Mouse (Mus musculus): ENCODE results near the gene Med15. TPM values are rescaled to one million over a fixed set of nuclear protein-coding genes. Genes with fewer than 3 reads are reported as not detected.

Med15 gene
- polyA plus RNA-seq, 1 experiment, result 194 TPM

- Histone ChIP-seq H3K27me3 (ENCODE audit: control insufficient read depth, insufficient read depth, low read length) (no peaks in the 10 kb centered on the region), H3K36me3 (ENCODE audit: control insufficient read depth, insufficient read depth, low read length) (peaks cover 38% of the 10 kb centered on the region), H3K4me1 (ENCODE audit: control insufficient read depth, insufficient read depth, insufficient read length, low read length) (peaks cover 6% of the 10 kb centered on the region; the same call in 1 of the 2 replicates), H3K27ac (ENCODE audit: insufficient read depth, low read depth, low read length) (no peak overlapping the region), H3K4me3 (ENCODE audit: low read depth, low read length) (no peak overlapping the region)
- WGBS, result 85% methylated on average over 4 of the region's 4 CpGs
- no peak for TF ChIP-seq CTCF (IDR thresholded peaks at IDR 0.05; ENCODE audit: extremely low read depth, insufficient read length, insufficient replicate concordance, low read depth, low read length)
- no peak for TF ChIP-seq POLR2A (IDR thresholded peaks at IDR 0.05; ENCODE audit: low read depth, low read length)
These were observed 89.2 kb downstream of the Med15 start for GRCm38 (mm10) chr16:17643437-17643990.

DNA sequence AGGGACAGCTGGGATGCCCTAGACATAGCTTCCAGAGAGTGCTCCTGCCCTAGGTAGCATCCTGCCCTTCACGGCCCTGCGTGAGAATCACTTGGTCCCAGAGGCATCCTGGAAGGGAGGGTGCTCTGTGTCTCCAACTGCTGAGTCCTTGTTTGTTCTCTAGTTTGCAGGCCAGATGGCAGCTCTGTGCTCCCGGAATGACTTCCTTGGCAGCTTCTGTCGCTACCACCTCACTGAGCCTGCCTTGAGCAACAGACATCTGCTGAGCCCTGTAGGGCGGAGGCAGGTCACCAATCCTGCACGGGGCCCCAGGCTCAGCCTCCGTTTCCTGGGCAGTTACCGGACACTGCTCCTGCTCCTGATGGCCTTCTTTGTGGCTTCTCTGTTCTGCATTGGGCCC lies 90.4 kb downstream of the Med15 start:
- peaks cover 40% of the 10 kb centered on the region for H3K36me3 ChIP-seq (ENCODE audit: control insufficient read depth, insufficient read depth, low read length)
- WGBS, result 89% methylated on average over 8 of the region's 8 CpGs

DNA sequence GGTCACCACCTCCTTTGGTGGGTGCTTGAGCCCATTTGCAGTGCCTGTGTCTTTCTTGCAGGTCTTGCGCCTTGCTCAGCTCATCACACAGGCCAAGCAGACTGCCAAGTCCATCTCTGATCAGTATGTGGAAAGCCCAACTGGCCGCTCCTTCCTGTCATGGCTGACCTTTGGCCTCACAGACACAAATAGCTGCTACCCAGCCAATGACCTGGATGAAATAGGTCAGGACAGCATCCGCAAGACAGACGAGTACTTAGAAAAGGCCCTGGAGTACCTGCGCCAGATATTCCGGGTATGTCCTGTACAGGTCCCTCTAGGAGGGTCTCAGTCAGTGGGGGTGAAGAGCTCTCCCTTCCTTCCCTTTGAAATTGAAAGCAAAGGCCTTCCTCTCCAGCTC lies 91.4 kb downstream of the Med15 start:
- Histone ChIP-seq H3K36me3 (ENCODE audit: control insufficient read depth, insufficient read depth, low read length) (peaks cover 40% of the 10 kb centered on the region), H3K4me3 (ENCODE audit: low read depth, low read length) (no peak overlapping the region), H3K4me1 (ENCODE audit: control insufficient read depth, insufficient read depth, insufficient read length, low read length) (peaks cover 2% of the 10 kb centered on the region; the same call in 1 of the 2 replicates), H3K27ac (ENCODE audit: insufficient read depth, low read depth, low read length) (no peak overlapping the region), H3K27me3 (ENCODE audit: control insufficient read depth, insufficient read depth, low read length) (no peaks in the 10 kb centered on the region)
- no peak for TF ChIP-seq POLR2A (IDR thresholded peaks at IDR 0.05; ENCODE audit: low read depth, low read length)
- TF ChIP-seq CTCF (IDR thresholded peaks at IDR 0.05; ENCODE audit: extremely low read depth, insufficient read length, insufficient replicate concordance, low read depth, low read length), result no peak
- WGBS, result 90% methylated on average over 6 of the region's 6 CpGs

More for the DNA sequence above, 90.4 kb downstream of the Med15 start:
- no peak overlapping the region for H3K4me3 ChIP-seq (ENCODE audit: low read depth, low read length)
- H3K4me1 ChIP-seq (ENCODE audit: control insufficient read depth, insufficient read depth, insufficient read length, low read length), result peaks cover 6% of the 10 kb centered on the region; the same call in 1 of the 2 replicates
- no peak for TF ChIP-seq CTCF (IDR thresholded peaks at IDR 0.05; ENCODE audit: extremely low read depth, insufficient read length, insufficient replicate concordance, low read depth, low read length)
- no peak for TF ChIP-seq POLR2A (IDR thresholded peaks at IDR 0.05; ENCODE audit: low read depth, low read length)
- no peak overlapping the region for H3K27ac ChIP-seq (ENCODE audit: insufficient read depth, low read depth, low read length)
- no peaks in the 10 kb centered on the region for H3K27me3 ChIP-seq (ENCODE audit: control insufficient read depth, insufficient read depth, low read length)

DNA sequence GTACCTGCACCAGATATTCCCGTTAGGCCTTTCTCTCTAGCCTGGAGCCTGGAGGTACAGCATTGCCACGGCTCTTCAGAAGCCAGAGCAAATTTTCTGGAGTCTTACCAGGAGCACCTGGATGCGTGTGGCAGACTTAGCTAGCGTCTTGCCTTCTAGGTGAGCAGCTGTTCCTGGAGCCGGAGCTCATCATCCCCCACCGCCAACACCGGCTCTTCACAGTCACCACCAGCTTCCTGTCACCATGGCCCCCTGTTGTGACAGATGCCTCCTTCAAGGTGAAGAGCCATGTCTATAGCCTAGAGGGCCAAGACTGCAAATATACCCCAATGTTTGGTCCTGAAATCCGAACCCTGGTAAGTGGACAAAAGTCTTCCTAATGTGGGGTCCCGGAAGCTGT lies 92.0 kb downstream of the Med15 start:
- H3K4me1 ChIP-seq (ENCODE audit: control insufficient read depth, insufficient read depth, insufficient read length, low read length), result no peaks in the 10 kb centered on the region
- TF ChIP-seq POLR2A (IDR thresholded peaks at IDR 0.05; ENCODE audit: low read depth, low read length), result no peak
- TF ChIP-seq CTCF (IDR thresholded peaks at IDR 0.05; ENCODE audit: extremely low read depth, insufficient read length, insufficient replicate concordance, low read depth, low read length), result no peak
- WGBS, result 94% methylated on average over 9 of the region's 9 CpGs
- H3K27me3 ChIP-seq (ENCODE audit: control insufficient read depth, insufficient read depth, low read length), result no peaks in the 10 kb centered on the region
- no peak overlapping the region for H3K27ac ChIP-seq (ENCODE audit: insufficient read depth, low read depth, low read length)
- no peak overlapping the region for H3K4me3 ChIP-seq (ENCODE audit: low read depth, low read length)
- H3K36me3 ChIP-seq (ENCODE audit: control insufficient read depth, insufficient read depth, low read length), result peaks cover 40% of the 10 kb centered on the region

DNA sequence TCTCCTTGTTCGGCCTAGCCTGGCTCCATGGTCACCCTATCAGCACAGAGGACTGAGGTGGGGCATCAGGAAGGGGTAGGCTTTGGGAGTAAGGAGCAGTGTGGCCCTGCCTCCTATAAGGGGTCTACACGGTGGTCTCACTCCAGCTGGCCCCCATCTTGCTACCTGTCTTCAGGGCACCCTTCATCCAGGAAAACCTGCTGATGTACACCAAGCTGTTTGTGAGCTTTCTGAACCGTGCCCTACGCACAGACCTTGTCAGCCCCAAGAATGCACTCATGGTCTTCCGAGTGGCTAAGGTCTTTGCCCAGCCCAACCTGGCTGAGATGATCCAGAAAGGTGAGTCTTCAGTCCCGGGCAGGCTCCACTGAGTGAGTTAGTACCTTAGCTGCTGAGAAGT lies 92.7 kb downstream of the Med15 start:
- Histone ChIP-seq H3K4me1 (ENCODE audit: control insufficient read depth, insufficient read depth, insufficient read length, low read length) (no peaks in the 10 kb centered on the region), H3K27me3 (ENCODE audit: control insufficient read depth, insufficient read depth, low read length) (no peaks in the 10 kb centered on the region), H3K36me3 (ENCODE audit: control insufficient read depth, insufficient read depth, low read length) (peaks cover 43% of the 10 kb centered on the region), H3K4me3 (ENCODE audit: low read depth, low read length) (no peak overlapping the region), H3K27ac (ENCODE audit: insufficient read depth, low read depth, low read length) (no peak overlapping the region)
- WGBS, result 92% methylated on average over 6 of the region's 6 CpGs
- no peak for TF ChIP-seq POLR2A (IDR thresholded peaks at IDR 0.05; ENCODE audit: low read depth, low read length)
- no peak for TF ChIP-seq CTCF (IDR thresholded peaks at IDR 0.05; ENCODE audit: extremely low read depth, insufficient read length, insufficient replicate concordance, low read depth, low read length)

DNA sequence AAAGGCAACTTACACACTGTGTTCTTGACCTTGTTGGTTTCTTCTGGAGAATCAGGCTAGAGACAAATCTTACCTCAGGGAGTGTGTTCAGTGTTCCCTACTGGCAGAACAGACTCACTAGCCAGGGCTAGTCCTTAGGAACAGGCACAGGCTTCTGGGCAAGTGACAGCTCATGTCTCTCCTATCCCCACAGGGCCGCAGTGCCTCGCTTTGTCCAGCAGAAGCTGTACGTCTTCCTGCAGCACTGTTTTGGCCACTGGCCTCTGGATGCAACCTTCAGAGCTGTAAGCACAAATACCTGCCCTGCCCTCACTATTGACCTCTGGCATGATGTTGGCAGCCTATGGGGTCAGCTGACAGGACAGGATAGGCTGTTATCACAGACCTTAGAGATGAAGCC lies 93.6 kb downstream of the Med15 start:
- H3K27ac ChIP-seq (ENCODE audit: insufficient read depth, low read depth, low read length), result no peak overlapping the region
- no peaks in the 10 kb centered on the region for H3K27me3 ChIP-seq (ENCODE audit: control insufficient read depth, insufficient read depth, low read length)
- peaks cover 43% of the 10 kb centered on the region for H3K36me3 ChIP-seq (ENCODE audit: control insufficient read depth, insufficient read depth, low read length)
- 97% methylated on average over 3 of the region's 3 CpGs for WGBS
- H3K4me3 ChIP-seq (ENCODE audit: low read depth, low read length), result no peak overlapping the region
- TF ChIP-seq POLR2A (IDR thresholded peaks at IDR 0.05; ENCODE audit: low read depth, low read length), result no peak
- TF ChIP-seq CTCF (IDR thresholded peaks at IDR 0.05; ENCODE audit: extremely low read depth, insufficient read length, insufficient replicate concordance, low read depth, low read length), result no peak
- no peaks in the 10 kb centered on the region for H3K4me1 ChIP-seq (ENCODE audit: control insufficient read depth, insufficient read depth, insufficient read length, low read length)

- no peak overlapping the region for H3K27ac ChIP-seq (ENCODE audit: insufficient read depth, low read depth, low read length)
- TF ChIP-seq CTCF (IDR thresholded peaks at IDR 0.05; ENCODE audit: extremely low read depth, insufficient read length, insufficient replicate concordance, low read depth, low read length), result no peak
- no peak for TF ChIP-seq POLR2A (IDR thresholded peaks at IDR 0.05; ENCODE audit: low read depth, low read length)
- no peaks in the 10 kb centered on the region for H3K4me1 ChIP-seq (ENCODE audit: control insufficient read depth, insufficient read depth, insufficient read length, low read length)
- no peaks in the 10 kb centered on the region for H3K27me3 ChIP-seq (ENCODE audit: control insufficient read depth, insufficient read depth, low read length)
- H3K36me3 ChIP-seq (ENCODE audit: control insufficient read depth, insufficient read depth, low read length), result peaks cover 41% of the 10 kb centered on the region
- H3K4me3 ChIP-seq (ENCODE audit: low read depth, low read length), result no peak overlapping the region
- 89% methylated on average over 9 of the region's 9 CpGs for WGBS
These were observed 94.6 kb downstream of the Med15 start for GRCm38 (mm10) chr16:17638036-17638628.
